Mouse (Mus musculus) heart, postnatal 36 days (tissue): ENCODE results near the gene Carhsp1. TPM values are rescaled to one million over a fixed set of nuclear protein-coding genes. Genes with fewer than 3 reads are reported as not detected.

Experiments
- DNase-seq, 2 experiments: peaks; one replicate each; pipeline ENCODE4 v3.0.0; 2021 to 2022
- intact Hi-C: fragments of 180-260 bp; cut with DNase I; formaldehyde crosslinking; loops from one replicate; pipeline ENCODE4 v1.15.1; 2025
- microRNA-seq, 2 experiments: library from miRNA; unstranded; fragments of <30 nt; microRNA quantifications; one replicate each; pipeline ENCODE4 v1.2.0; 2021; ENCODE audit warnings: borderline number of aligned reads in 2 of 2
- total RNA-seq, 2 experiments: library from RNA; stranded (reverse); gene quantifications; 2 replicates each; pipeline ENCODE4 v1.2.3; 2021

Gene Carhsp1
- total RNA-seq, 2 experiments from 2014 or later: 16.9 to 18.0 TPM

- intact Hi-C loops: no loop called here
- DNase-seq: no peak
These were observed 26.4 kb downstream of the Carhsp1 start for GRCm38 (mm10) chr16:8645546-8645945.

- intact Hi-C loops: loop anchor here (1.0 kb wide), 1 partner anchor 30 kb away; no protein-coding TSS in a partner anchor
These were observed 28.1 kb downstream of the Carhsp1 start for GRCm38 (mm10) chr16:8643855-8644254.

GRCm38 (mm10) chr16:8639466-8640191 is 32.3 kb downstream of the Carhsp1 start:
- intact Hi-C loops: loop anchor here (5.0 to 10.0 kb wide), 2 partner anchors 145 to 188 kb away; no protein-coding TSS in a partner anchor
- DNase-seq: no peak

More at GRCm38 (mm10) chr16:8643855-8644254, 28.1 kb downstream of the Carhsp1 start:
- peak in 1 of 2 experiments; percentile 48 for DNase-seq

GRCm38 (mm10) chr16:8638131-8638530 is 33.8 kb downstream of the Carhsp1 start:
- DNase-seq: no peak
- intact Hi-C loops: loop anchor here (5.0 to 10.0 kb wide), 2 partner anchors 143 to 189 kb away; no protein-coding TSS in a partner anchor

- DNase-seq: peak; percentile 82 to 87
- intact Hi-C loops: loop anchor here (5.0 to 10.0 kb wide), 2 partner anchors 143 to 190 kb away; no protein-coding TSS in a partner anchor
These were observed 34.5 kb downstream of the Carhsp1 start, which contains the start of the genes Pmm2 and Tmem186 for GRCm38 (mm10) chr16:8637217-8638051. TSS of gene Pmm2 (plus strand) at chr16:8637674. TSS of gene Tmem186 (minus strand) at chr16:8637712.

GRCm38 (mm10) chr16:8636867-8637216 is 35.1 kb downstream of the Carhsp1 start:
- intact Hi-C loops: loop anchor here (5.0 to 10.0 kb wide), 2 partner anchors 142 to 190 kb away; no protein-coding TSS in a partner anchor
- DNase-seq: no peak

- no peak for DNase-seq
- intact Hi-C loops: loop anchor here (10.0 kb wide), 1 partner anchor 137 kb away; no protein-coding TSS in a partner anchor
These were observed 40.5 kb downstream of the Carhsp1 start for GRCm38 (mm10) chr16:8631428-8631827.

- DNase-seq: no peak
- intact Hi-C loops: loop anchor here (10.0 kb wide), 1 partner anchor 136 kb away; no protein-coding TSS in a partner anchor
These were observed 41.5 kb downstream of the Carhsp1 start for GRCm38 (mm10) chr16:8630419-8630818.

GRCm38 (mm10) chr16:8620315-8621115 is 51.4 kb downstream of the Carhsp1 start:
- DNase-seq: no peak
- intact Hi-C loops: no loop called here

- intact Hi-C loops: no loop called here
- no peak for DNase-seq
These were observed 52.2 kb downstream of the Carhsp1 start for GRCm38 (mm10) chr16:8619659-8620314.

- no peak for DNase-seq
- intact Hi-C loops: no loop called here
These were observed 58.5 kb downstream of the Carhsp1 start for GRCm38 (mm10) chr16:8613447-8613846.

- DNase-seq: no peak
- intact Hi-C loops: no loop called here
These were observed 58.9 kb downstream of the Carhsp1 start for GRCm38 (mm10) chr16:8613039-8613438.

- DNase-seq: no peak
- intact Hi-C loops: no loop called here
These were observed 59.5 kb downstream of the Carhsp1 start for GRCm38 (mm10) chr16:8612214-8613005.

GRCm38 (mm10) chr16:8610397-8610796 is 61.6 kb downstream of the Carhsp1 start:
- no peak for DNase-seq
- intact Hi-C loops: no loop called here

Small RNAs within 50 kb of the gene (microRNA-seq; reads per million reads assigned to microRNA genes)
- gene Gm22137: 0 reads per million in 2 experiments

Other genes with a start within 250 kb of the Carhsp1 start
- not detected for gene Tmem114, start 247.0 kb downstream of the Carhsp1 start, total RNA-seq
- 10 to 100 TPM; 30.5 to 33.8 TPM for gene Mettl22, start 201.4 kb downstream of the Carhsp1 start, total RNA-seq
- 1 to 10 TPM; 3.9 to 4.7 TPM for gene Abat, start 158.7 kb downstream of the Carhsp1 start, total RNA-seq
- gene Pmm2, start 34.5 kb downstream of the Carhsp1 start, total RNA-seq: 10 to 100 TPM; 33.5 to 36.0 TPM
- gene Tmem186, start 34.4 kb downstream of the Carhsp1 start, total RNA-seq: 10 to 100 TPM; 16.7 to 16.8 TPM
- not detected for gene Gm5767, start 8.6 kb upstream of the Carhsp1 start, total RNA-seq
- gene Usp7, start 120.2 kb upstream of the Carhsp1 start, total RNA-seq: 10 to 100 TPM; 49.3 to 50.9 TPM
- 100 to 1,000 TPM; 117 to 136 TPM for gene 1810013L24Rik, start 157.9 kb upstream of the Carhsp1 start, total RNA-seq